In genomic region chr5:12301833-12302808, GRCm38 (mm10) we compare ENCODE assay signal across 27 mouse cellular contexts.
A peak's percentile ranks its signal among the peaks of the same experiment; 100 is the strongest.
DNase-seq lines count a peak whose midpoint lies in the region; ATAC-seq and TF ChIP-seq lines count a peak whose summit lies in the region.
"Had no signal": no experiment of that assay in that cellular context is flagged by ENCODE, and none has a peak within 500 bp of the region (broad histone marks: within the 10 kb centered on the region; RNA-seq: fewer than 3 reads in every experiment).

No protein-coding gene starts in this region.

- CTCF ChIA-PET in Patski (lab: Charles Lee) = no interaction called here

- no peaks in the 10 kb centered on the region for H3K36me3 ChIP-seq in kidney, embryonic 15.5 days
- no peaks in the 10 kb centered on the region for H3K36me3 ChIP-seq in hindbrain, embryonic 12.5 days
- H3K36me3 ChIP-seq in hindbrain, embryonic 14.5 days (replicated peaks; ENCODE audit: control insufficient read depth, insufficient read depth) = no peaks in the 10 kb centered on the region
- H3K36me3 ChIP-seq: forebrain, embryonic 15.5 days; G1E; heart, embryonic 12.5 days; hindbrain, embryonic 10.5 days; limb, embryonic 15.5 days; midbrain, embryonic 15.5 days had no signal

- no peak overlapping the region for H3K4me2 ChIP-seq in kidney, embryonic 15.5 days
- H3K4me2 ChIP-seq in hindbrain, embryonic 12.5 days (replicated peaks) = no peak overlapping the region
- no peak overlapping the region for H3K4me2 ChIP-seq in hindbrain, embryonic 14.5 days (replicated peaks)
- H3K4me2 ChIP-seq: forebrain, embryonic 15.5 days; heart, embryonic 12.5 days; limb, embryonic 15.5 days; midbrain, embryonic 15.5 days had no signal

- no peaks in the 10 kb centered on the region for H3K4me1 ChIP-seq in kidney, embryonic 15.5 days
- no peaks in the 10 kb centered on the region for H3K4me1 ChIP-seq in hindbrain, embryonic 12.5 days
- H3K4me1 ChIP-seq in hindbrain, embryonic 14.5 days (replicated peaks; ENCODE audit: control insufficient read depth, insufficient read depth, low read length) = no peaks in the 10 kb centered on the region
- H3K4me1 ChIP-seq: forebrain, embryonic 15.5 days; heart, embryonic 12.5 days; hindbrain, embryonic 10.5 days; limb, embryonic 15.5 days; midbrain, embryonic 15.5 days had no signal

- no peak for DNase-seq in kidney, postnatal 25 days
- DNase-seq in Patski (ENCODE audit: low read depth, low spot score) = peak; percentile 61
- DNase-seq in embryo, embryonic 10.5 days (ENCODE audit: low spot score) = peak; percentile 59
- peak; percentile 82 for DNase-seq in retina, postnatal 1 day
- no peak for DNase-seq in hindbrain, embryonic 14.5 days (ENCODE audit: low spot score)
- DNase-seq: adrenal gland, adult 8-10 months; B cell, adult 2 months; cerebellum, adult 8-10 months; gastrocnemius, postnatal 14 days; heart, adult 18-20 months; heart, postnatal 10 days; kidney, adult 2 months; left cerebral cortex, postnatal 4 days; lung, postnatal 4 days; right cerebral cortex, postnatal 14 days had no signal

- H3K4me3 ChIP-seq in kidney, embryonic 15.5 days (replicated peaks) = no peak overlapping the region
- no peak overlapping the region for H3K4me3 ChIP-seq in hindbrain, embryonic 12.5 days
- H3K4me3 ChIP-seq in hindbrain, embryonic 14.5 days (replicated peaks; ENCODE audit: low read length) = no peak overlapping the region
- H3K4me3 ChIP-seq: forebrain, embryonic 15.5 days; heart, embryonic 12.5 days; hindbrain, embryonic 10.5 days; limb, embryonic 15.5 days; midbrain, embryonic 15.5 days; myocyte had no signal

- POLR2A ChIA-PET in Patski (lab: Charles Lee) = no interaction called here

- WGBS in kidney, embryonic 15.5 days = 47% methylated on average over 4 of the region's 4 CpGs
- 68% methylated on average over 4 of the region's 4 CpGs for WGBS in hindbrain, embryonic 12.5 days
- WGBS in hindbrain, embryonic 14.5 days = 75% methylated on average over 4 of the region's 4 CpGs

- no peak overlapping the region for H3K27ac ChIP-seq in kidney, embryonic 15.5 days
- H3K27ac ChIP-seq in hindbrain, embryonic 12.5 days = no peak overlapping the region
- H3K27ac ChIP-seq in hindbrain, embryonic 14.5 days = no peak overlapping the region
- H3K27ac ChIP-seq: forebrain, embryonic 15.5 days; hindbrain, embryonic 10.5 days; limb, embryonic 15.5 days; midbrain, embryonic 15.5 days had no signal

- H3K9ac ChIP-seq in kidney, embryonic 15.5 days = no peak overlapping the region
- H3K9ac ChIP-seq in hindbrain, embryonic 12.5 days = no peak overlapping the region
- H3K9ac ChIP-seq in hindbrain, embryonic 14.5 days = no peak overlapping the region
- H3K9ac ChIP-seq: forebrain, embryonic 15.5 days; heart, embryonic 12.5 days; limb, embryonic 15.5 days; midbrain, embryonic 15.5 days had no signal

- peak; percentile 95 for ATAC-seq in kidney, embryonic 15.5 days (replicated peaks; ENCODE audit: low FRiP score)
- peak; percentile 44 for ATAC-seq in Patski
- no peak for ATAC-seq in hindbrain, embryonic 12.5 days (ENCODE audit: low FRiP score)
- ATAC-seq in hindbrain, embryonic 14.5 days (ENCODE audit: low FRiP score) = no peak
- ATAC-seq: activated CD4-positive, CD25-positive, alpha-beta regulatory T cell, adult 4 months; forebrain, embryonic 15.5 days; inflammation-experienced regulatory T-cells, adult 6 months; midbrain, embryonic 15.5 days had no signal

- no peak for TF ChIP-seq CTCF in Patski (IDR thresholded peaks at IDR 0.05)

- H3K27me3 ChIP-seq in kidney, embryonic 15.5 days = no peaks in the 10 kb centered on the region
- no peaks in the 10 kb centered on the region for H3K27me3 ChIP-seq in Patski
- H3K27me3 ChIP-seq in hindbrain, embryonic 12.5 days = no peaks in the 10 kb centered on the region
- no peaks in the 10 kb centered on the region for H3K27me3 ChIP-seq in hindbrain, embryonic 14.5 days (ENCODE audit: control insufficient read depth, insufficient read depth, low read length)
- H3K27me3 ChIP-seq: CH12.LX; forebrain, embryonic 15.5 days; heart, embryonic 12.5 days; limb, embryonic 15.5 days; midbrain, embryonic 15.5 days had no signal

- no peaks in the 10 kb centered on the region for H3K9me3 ChIP-seq in kidney, embryonic 15.5 days (replicated peaks)
- no peaks in the 10 kb centered on the region for H3K9me3 ChIP-seq in hindbrain, embryonic 12.5 days (replicated peaks)
- H3K9me3 ChIP-seq in hindbrain, embryonic 14.5 days (ENCODE audit: control insufficient read depth, low read length) = no peaks in the 10 kb centered on the region
- H3K9me3 ChIP-seq: forebrain, embryonic 15.5 days; G1E; heart, embryonic 12.5 days; hindbrain, embryonic 10.5 days; limb, embryonic 15.5 days; midbrain, embryonic 15.5 days had no signal

- in situ Hi-C loops in Patski (cut with MboI; ENCODE audit: low pct_unique_long_range_greater_than_20kb) = no loop called here

Comparison
In these comparisons a context has a peak if more than half of its experiments do, and no peak if none do; other contexts are left out.
1. ATAC-seq: peak in kidney, embryonic 15.5 days (single experiment) and Patski (single experiment); none in hindbrain, embryonic 12.5 days (single experiment) and hindbrain, embryonic 14.5 days (single experiment).
2. DNase-seq: peak in Patski (single experiment), embryo, embryonic 10.5 days (single experiment) and retina, postnatal 1 day (single experiment); none in kidney, postnatal 25 days (0 of 2) and hindbrain, embryonic 14.5 days (single experiment).